Mouse (Mus musculus) forebrain, embryonic 13.5 days (tissue): Measurements from ENCODE around the gene Rps6kc1. TPM values are rescaled to one million over a fixed set of nuclear protein-coding genes. Genes with fewer than 3 reads are reported as not detected.

Source experiments
- ATAC-seq: fragments of 200-750 bp; cut with Nextera tagmentation; 2 replicates; pipeline ENCODE4 v1.8.0; 2017
- H3K27ac ChIP-seq: fragments of 300-500 bp; sonication (generic); 2 replicates; pipeline ENCODE4 v1.5.1; 2015; ENCODE audit warnings: inconsistent platforms, mild to moderate bottlenecking, moderate library complexity
- H3K27me3 ChIP-seq: fragments of 300-500 bp; sonication (generic); 2 replicates; pipeline ENCODE4 v1.6.1; 2015; ENCODE audit warnings: mild to moderate bottlenecking, inconsistent platforms
- H3K36me3 ChIP-seq: fragments of 300-500 bp; sonication (generic); 2 replicates; pipeline ENCODE4 v1.6.1; 2015; ENCODE audit warnings: mild to moderate bottlenecking, inconsistent platforms; ENCODE audit not compliant: poor library complexity, severe bottlenecking
- H3K4me1 ChIP-seq: fragments of 300-500 bp; sonication (generic); 2 replicates; pipeline ENCODE4 v1.6.1; 2015; ENCODE audit warnings: inconsistent platforms
- H3K4me2 ChIP-seq: fragments of 300-500 bp; sonication (generic); 2 replicates; pipeline ENCODE4 v1.6.1; 2015; ENCODE audit warnings: inconsistent platforms, mild to moderate bottlenecking, moderate library complexity
- H3K4me3 ChIP-seq: fragments of 300-500 bp; sonication (generic); 2 replicates; pipeline ENCODE4 v1.5.1; 2015; ENCODE audit warnings: mild to moderate bottlenecking, inconsistent platforms
- H3K9ac ChIP-seq: fragments of 300-500 bp; sonication (generic); 2 replicates; pipeline ENCODE4 v1.6.1; 2015; ENCODE audit warnings: mild to moderate bottlenecking, inconsistent platforms
- H3K9me3 ChIP-seq: fragments of 300-500 bp; sonication (generic); replicated peaks from 2 replicates; pipeline ENCODE4 v1.6.1; 2016; ENCODE audit warnings: inconsistent platforms
- WGBS: fragments of 180-500 bp; shearing (Covaris S2); methylation state at CpG from one replicate; pipeline ENCODE4 v1.1.7; 2015; 5-methylcytosine and 5-hydroxymethylcytosine counted together
- polyA plus RNA-seq: library from polyadenylated mRNA; unstranded; fragments of >200 nt; fragmentation: Nextera tagmentation; extraction: Ambion mirVana; gene quantifications from 2 replicates; pipeline ENCODE4 v1.2.1, GENCODE M21; 2015

The Rps6kc1 gene
- polyA plus RNA-seq, 1 experiment from 2014 or later = 20.2 TPM

DNA sequence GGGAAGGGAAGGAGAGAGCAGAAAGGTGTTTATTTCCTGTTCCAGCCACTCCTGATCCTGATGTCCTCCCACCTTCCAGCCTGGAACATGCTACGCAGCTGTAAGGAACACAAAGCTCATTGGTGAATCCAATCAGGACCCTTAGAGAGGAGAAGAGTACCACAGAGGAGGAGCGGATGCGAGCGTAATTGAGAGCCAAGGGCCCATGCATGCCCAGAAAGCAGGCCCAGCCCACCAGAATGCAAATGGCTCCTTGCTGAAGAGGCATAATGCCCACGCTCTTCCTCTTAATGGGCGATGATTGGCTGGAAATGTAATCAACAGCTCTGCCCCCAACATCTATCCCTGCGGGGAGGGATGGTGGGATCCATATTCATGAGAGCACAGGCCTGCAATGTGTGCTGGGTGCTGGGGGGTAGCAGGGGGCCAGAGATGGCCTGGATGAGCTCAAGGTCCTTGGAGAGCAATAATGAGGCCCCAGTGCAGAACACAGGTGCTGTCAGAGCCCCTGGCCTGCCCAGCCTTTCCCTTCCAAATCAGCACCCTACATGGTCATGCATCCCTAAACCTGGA is 182.0 kb downstream of the Rps6kc1 start:
- peaks cover 60% of the 10 kb centered on the region for H3K4me1 ChIP-seq
- H3K9me3 ChIP-seq = no peaks in the 10 kb centered on the region
- no peaks in the 10 kb centered on the region for H3K27me3 ChIP-seq
- peak overlapping the region; percentile 31; the same call in 1 of the 2 replicates for H3K4me2 ChIP-seq
- H3K36me3 ChIP-seq = no peaks in the 10 kb centered on the region
- 41% methylated on average over 7 of the region's 7 CpGs for WGBS
- peak overlapping the region; percentile 38; the same call in 1 of the 2 replicates for H3K9ac ChIP-seq
- H3K4me3 ChIP-seq = no peak overlapping the region
- peak; percentile 67 for ATAC-seq
- peak overlapping the region; percentile 95 for H3K27ac ChIP-seq

DNA sequence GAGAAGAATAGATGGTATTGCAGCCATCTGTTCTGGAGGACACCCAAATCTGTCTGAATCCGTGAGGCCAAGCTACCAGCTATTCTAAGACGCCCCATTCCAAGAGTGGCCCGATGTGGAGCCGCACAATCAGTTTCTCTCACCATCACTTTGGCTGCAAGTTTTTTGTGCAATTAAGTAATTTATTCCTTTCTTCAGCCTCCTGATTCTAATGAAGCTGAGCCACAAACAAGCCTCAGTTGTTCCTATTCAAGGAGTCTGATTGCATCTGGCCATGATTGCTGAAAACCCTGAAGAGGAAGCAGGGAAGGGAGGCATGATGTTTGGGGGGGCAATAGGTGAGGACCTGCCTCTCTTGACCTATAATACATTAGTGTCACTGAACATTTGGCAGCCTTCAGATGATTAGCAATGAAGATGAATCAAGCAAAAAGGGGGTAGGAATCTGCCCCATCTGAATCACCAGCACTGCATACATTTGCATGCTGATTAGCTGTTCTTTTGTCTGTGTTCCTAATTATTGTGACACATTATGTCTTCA is 183.4 kb downstream of the Rps6kc1 start:
- WGBS = 16% methylated on average over 4 of the region's 4 CpGs

GRCm38 (mm10) chr1:190727385-190727784 is 184.2 kb downstream of the Rps6kc1 start:
- Histone ChIP-seq H3K4me1 (peaks cover 67% of the 10 kb centered on the region), H3K27me3 (peaks cover 3% of the 10 kb centered on the region; the same call in 1 of the 2 replicates), H3K4me2 (peak overlapping the region; percentile 28), H3K9me3 (no peaks in the 10 kb centered on the region), H3K4me3 (no peak overlapping the region), H3K27ac (peak overlapping the region; percentile 95), H3K9ac (no peak overlapping the region), H3K36me3 (no peaks in the 10 kb centered on the region)
- ATAC-seq = peak; percentile 14; the same call in 1 of the 2 replicates
- 24% methylated on average over 2 of the region's 2 CpGs for WGBS

More for the DNA sequence above, 183.4 kb downstream of the Rps6kc1 start:
- ATAC-seq = peak; percentile 82
- Histone ChIP-seq H3K9ac (no peak overlapping the region), H3K27me3 (peaks cover 3% of the 10 kb centered on the region; the same call in 1 of the 2 replicates), H3K36me3 (no peaks in the 10 kb centered on the region), H3K4me1 (peaks cover 66% of the 10 kb centered on the region), H3K4me2 (peak overlapping the region; percentile 28; the same call in 1 of the 2 replicates), H3K27ac (peak overlapping the region; percentile 95), H3K9me3 (no peaks in the 10 kb centered on the region), H3K4me3 (no peak overlapping the region)

DNA sequence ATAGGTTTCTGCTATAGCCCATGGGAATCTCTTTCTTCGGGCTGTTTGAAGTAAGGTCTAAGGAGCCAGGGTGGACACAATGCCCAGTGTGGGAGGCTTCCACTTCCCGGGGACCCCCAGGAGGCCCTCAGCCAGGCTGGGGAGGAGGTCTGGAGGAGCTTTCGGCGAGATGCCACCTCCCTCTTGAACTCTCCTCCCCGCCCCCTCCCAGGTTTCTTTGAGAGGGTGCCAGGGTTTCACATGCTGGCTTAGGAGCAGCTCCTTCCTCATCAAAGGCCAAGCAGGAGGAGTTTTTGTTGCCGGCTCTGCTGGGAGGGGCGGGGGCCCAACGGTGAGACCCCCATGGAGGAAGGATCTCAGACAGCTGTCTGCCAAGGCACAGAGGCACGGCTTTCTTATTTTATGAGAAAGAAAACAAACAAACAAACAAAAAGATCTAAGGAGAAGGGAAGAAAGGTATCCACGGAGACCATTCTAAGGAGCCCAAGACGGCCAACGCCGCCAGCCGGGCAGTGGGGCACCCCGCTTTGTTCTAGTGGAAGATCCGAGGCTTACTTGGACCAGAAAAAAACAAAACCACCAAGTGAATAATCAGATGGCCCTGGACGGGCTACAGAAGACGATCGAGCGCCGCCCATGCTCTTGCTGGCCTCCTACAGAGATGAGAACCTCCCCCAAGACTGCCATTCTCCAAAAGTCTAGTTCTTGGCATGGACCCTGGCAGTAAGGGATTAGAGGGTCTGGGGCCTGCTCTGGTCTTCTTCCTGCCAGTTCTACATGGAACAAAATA is 186.8 kb downstream of the Rps6kc1 start:
- Histone ChIP-seq H3K4me3 (no peak overlapping the region), H3K27me3 (peaks cover 3% of the 10 kb centered on the region; the same call in 1 of the 2 replicates), H3K36me3 (no peaks in the 10 kb centered on the region), H3K9ac (no peak overlapping the region), H3K9me3 (no peaks in the 10 kb centered on the region), H3K4me2 (peak overlapping the region; percentile 25; the same call in 1 of the 2 replicates), H3K27ac (peak overlapping the region; percentile 59), H3K4me1 (peaks cover 70% of the 10 kb centered on the region)
- 14% methylated on average over 21 of the region's 21 CpGs for WGBS
- ATAC-seq = no peak

- H3K4me3 ChIP-seq = no peak overlapping the region
- H3K4me2 ChIP-seq = no peak overlapping the region
- ATAC-seq = no peak
- 68% methylated on average over 7 of the region's 7 CpGs for WGBS
- H3K9me3 ChIP-seq = no peaks in the 10 kb centered on the region
- no peak overlapping the region for H3K9ac ChIP-seq
- H3K27me3 ChIP-seq = peaks cover 3% of the 10 kb centered on the region; the same call in 1 of the 2 replicates
- peaks cover 62% of the 10 kb centered on the region for H3K4me1 ChIP-seq
- H3K36me3 ChIP-seq = no peaks in the 10 kb centered on the region
- peak overlapping the region; percentile 59 for H3K27ac ChIP-seq
Measured at GRCm38 (mm10) chr1:190723926-190724430, 187.6 kb downstream of the Rps6kc1 start.

DNA sequence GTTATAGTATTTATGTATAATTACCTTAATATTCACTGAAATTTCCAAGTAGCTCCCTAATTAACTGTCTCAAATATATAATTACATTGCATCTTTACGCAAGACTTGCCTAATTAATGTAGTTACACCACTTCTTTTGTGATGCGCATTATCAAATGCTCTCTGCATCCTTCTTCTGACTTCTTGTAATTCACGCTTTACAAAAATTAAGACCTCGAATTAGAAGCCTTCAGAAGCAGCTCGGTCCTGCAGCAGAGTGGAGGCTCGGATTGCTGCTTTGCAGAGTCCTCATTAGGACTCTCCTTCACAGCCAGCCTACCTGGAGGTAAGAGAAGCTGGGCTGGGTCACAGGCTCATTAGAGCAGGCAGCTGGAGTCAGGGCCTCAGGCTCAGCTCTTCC is 197.7 kb downstream of the Rps6kc1 start:
- peaks cover 4% of the 10 kb centered on the region; the same call in 1 of the 2 replicates for H3K27me3 ChIP-seq
- 25% methylated on average over 6 of the region's 6 CpGs for WGBS
- no peaks in the 10 kb centered on the region for H3K36me3 ChIP-seq
- no peak overlapping the region for H3K9ac ChIP-seq
- H3K4me3 ChIP-seq = no peak overlapping the region
- ATAC-seq = no peak; the same call in 1 of the 2 replicates
- H3K4me1 ChIP-seq = peaks cover 12% of the 10 kb centered on the region
- no peak overlapping the region for H3K4me2 ChIP-seq
- no peak overlapping the region for H3K27ac ChIP-seq
- H3K9me3 ChIP-seq = no peaks in the 10 kb centered on the region

DNA sequence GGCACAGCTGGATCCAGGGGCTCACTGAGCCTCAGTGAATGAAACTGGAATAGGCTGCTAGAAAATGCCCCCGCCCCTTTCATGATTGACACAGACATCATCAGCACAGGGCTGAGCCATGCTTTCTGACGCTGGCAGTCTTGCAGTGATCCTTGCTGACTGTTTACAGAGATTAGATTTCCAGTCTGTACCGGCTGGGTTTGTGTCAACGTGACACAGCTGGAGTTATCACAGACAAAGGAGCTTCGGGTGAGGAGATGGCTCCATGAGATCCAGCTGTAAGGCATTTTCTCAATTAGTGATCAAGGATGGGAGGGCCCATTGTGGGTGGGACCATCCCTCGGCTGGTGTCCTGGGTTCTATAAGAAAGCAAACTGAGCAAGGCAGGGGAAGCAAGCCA is 214.0 kb downstream of the Rps6kc1 start:
- no peaks in the 10 kb centered on the region for H3K36me3 ChIP-seq
- H3K9ac ChIP-seq = no peak overlapping the region
- no peaks in the 10 kb centered on the region for H3K4me1 ChIP-seq
- H3K27ac ChIP-seq = no peak overlapping the region
- no peak overlapping the region for H3K4me3 ChIP-seq
- H3K27me3 ChIP-seq = no peaks in the 10 kb centered on the region
- no peak overlapping the region for H3K4me2 ChIP-seq
- ATAC-seq = no peak
- H3K9me3 ChIP-seq = no peaks in the 10 kb centered on the region
- 29% methylated on average over 6 of the region's 6 CpGs for WGBS

- 64% methylated on average over 11 of the region's 11 CpGs for WGBS
Measured at GRCm38 (mm10) chr1:190695589-190695988, 216.0 kb downstream of the Rps6kc1 start.

GRCm38 (mm10) chr1:190690528-190691262 is 220.9 kb downstream of the Rps6kc1 start:
- 79% methylated on average over 29 of the region's 29 CpGs for WGBS
- H3K4me3 ChIP-seq = no peak overlapping the region
- H3K36me3 ChIP-seq = no peaks in the 10 kb centered on the region
- no peaks in the 10 kb centered on the region for H3K9me3 ChIP-seq
- H3K27me3 ChIP-seq = no peaks in the 10 kb centered on the region
- no peak overlapping the region for H3K4me2 ChIP-seq
- no peak overlapping the region for H3K9ac ChIP-seq
- no peak for ATAC-seq
- H3K4me1 ChIP-seq = peaks cover 14% of the 10 kb centered on the region; the same call in 1 of the 2 replicates
- no peak overlapping the region for H3K27ac ChIP-seq

More at GRCm38 (mm10) chr1:190695589-190695988, 216.0 kb downstream of the Rps6kc1 start:
- no peaks in the 10 kb centered on the region for H3K9me3 ChIP-seq
- no peak overlapping the region for H3K27ac ChIP-seq
- H3K4me1 ChIP-seq = peaks cover 6% of the 10 kb centered on the region; the same call in 1 of the 2 replicates
- no peak overlapping the region for H3K4me3 ChIP-seq
- H3K9ac ChIP-seq = no peak overlapping the region
- no peak overlapping the region for H3K4me2 ChIP-seq
- ATAC-seq = no peak
- H3K36me3 ChIP-seq = no peaks in the 10 kb centered on the region
- no peaks in the 10 kb centered on the region for H3K27me3 ChIP-seq

- H3K9ac ChIP-seq = no peak overlapping the region
- H3K9me3 ChIP-seq = no peaks in the 10 kb centered on the region
- H3K4me2 ChIP-seq = no peak overlapping the region
- no peak overlapping the region for H3K27ac ChIP-seq
- H3K4me1 ChIP-seq = peaks cover 28% of the 10 kb centered on the region
- H3K4me3 ChIP-seq = no peak overlapping the region
- ATAC-seq = no peak
- peaks cover 24% of the 10 kb centered on the region for H3K27me3 ChIP-seq
- WGBS = 90% methylated on average over 7 of the region's 7 CpGs
- H3K36me3 ChIP-seq = no peaks in the 10 kb centered on the region
Measured at GRCm38 (mm10) chr1:190683060-190683459, 228.5 kb downstream of the Rps6kc1 start.
